Mouse (Mus musculus) limb, embryonic 14.5 days (tissue): ENCODE results near the gene Sertad1. TPM values are rescaled to one million over a fixed set of nuclear protein-coding genes. Genes with fewer than 3 reads are reported as not detected.
A peak's percentile ranks its signal among the peaks of the same experiment; 100 is the strongest.

ENCODE experiments used
- ATAC-seq: fragments of 200-750 bp; cut with Nextera tagmentation; 2 replicates; pipeline ENCODE4 v1.8.0; 2017; ENCODE audit warnings: low read depth, moderate number of reproducible peaks, moderate TSS enrichment; ENCODE audit not compliant: low FRiP score
- DNase-seq: peaks from one replicate; pipeline ENCODE4 v3.0.0-alpha.2; 2015; ENCODE audit warnings: low spot score
- H3K27ac ChIP-seq: fragments of 300-500 bp; sonication (generic); replicated peaks from 2 replicates; pipeline ENCODE4 v1.5.1; 2014; ENCODE audit warnings: low read depth, mild to moderate bottlenecking, low read length, moderate library complexity, mixed read lengths
- H3K27me3 ChIP-seq: fragments of 300-500 bp; sonication (generic); 2 replicates; pipeline ENCODE4 v1.6.1; 2014; ENCODE audit warnings: low read length, mixed read lengths; ENCODE audit not compliant: control insufficient read depth, insufficient read depth
- H3K36me3 ChIP-seq: fragments of 300-500 bp; sonication (generic); 2 replicates; pipeline ENCODE4 v1.6.1; 2014; ENCODE audit warnings: mild to moderate bottlenecking, low read length, moderate library complexity, mixed read lengths; ENCODE audit not compliant: control insufficient read depth, insufficient read depth
- H3K4me1 ChIP-seq: fragments of 300-500 bp; sonication (generic); 2 replicates; pipeline ENCODE4 v1.6.1; 2014; ENCODE audit warnings: antibody characterized with exemption, low read length, mixed read lengths; ENCODE audit not compliant: control insufficient read depth, insufficient read depth
- H3K4me2 ChIP-seq: fragments of 300-500 bp; sonication (generic); replicated peaks from 2 replicates; pipeline ENCODE4 v1.6.1; 2014; ENCODE audit warnings: low read depth, mild to moderate bottlenecking, low read length, moderate library complexity; ENCODE audit not compliant: severe bottlenecking
- H3K4me3 ChIP-seq: fragments of 300-500 bp; sonication (generic); replicated peaks from 2 replicates; pipeline ENCODE4 v1.5.1; 2014; ENCODE audit warnings: low read length
- H3K9ac ChIP-seq: fragments of 300-500 bp; sonication (generic); 2 replicates; pipeline ENCODE4 v1.6.1; 2014; ENCODE audit warnings: mild to moderate bottlenecking, low read depth, low read length, moderate library complexity; ENCODE audit not compliant: severe bottlenecking
- H3K9me3 ChIP-seq: fragments of 300-500 bp; sonication (generic); 2 replicates; pipeline ENCODE4 v1.6.1; 2016; ENCODE audit warnings: low read length; ENCODE audit not compliant: control insufficient read depth
- POLR2A ChIP-seq: fragments of 200-500 bp; IDR thresholded peaks from 2 replicates; pipeline ENCODE4 v1.8.0; 2012; ENCODE audit warnings: inconsistent platforms, mild to moderate bottlenecking, moderate library complexity, borderline replicate concordance; ENCODE audit not compliant: insufficient read depth, insufficient read length; ENCODE audit errors: extremely low read depth
- WGBS: fragments of 180-500 bp; shearing (Covaris S2); extraction: QIAGEN DNeasy Blood & Tissue Kit; methylation state at CpG from one replicate; pipeline ENCODE4 v1.1.7; 2014; 5-methylcytosine and 5-hydroxymethylcytosine counted together
- polyA plus RNA-seq, 2 experiments: library from polyadenylated mRNA; depleted of rRNA in 1 of 2; stranded (reverse) in 1 of 2; unstranded in 1 of 2; fragments of >200 nt; fragmentation: Nextera tagmentation in 1 of 2; extraction: Ambion mirVana in 1 of 2; gene quantifications; 2 replicates each; pipeline versions ENCODE4 v1.2.1 to v1.2.3; 2012 to 2014

The Sertad1 gene
- polyA plus RNA-seq, 2 experiments: 23.3 to 39.4 TPM

GRCm38 (mm10) chr7:27460477-27460876 is 26.2 kb upstream of the Sertad1 start:
- no peaks in the 10 kb centered on the region for H3K27me3 ChIP-seq
- DNase-seq: no peak
- H3K27ac ChIP-seq: no peak overlapping the region
- H3K4me1 ChIP-seq: no peaks in the 10 kb centered on the region
- no peak for ATAC-seq
- no peak overlapping the region for H3K4me2 ChIP-seq
- no peaks in the 10 kb centered on the region for H3K36me3 ChIP-seq
- no peaks in the 10 kb centered on the region for H3K9me3 ChIP-seq
- TF ChIP-seq POLR2A: no peak
- no peak overlapping the region for H3K9ac ChIP-seq
- no peak overlapping the region for H3K4me3 ChIP-seq
- WGBS: 80% methylated on average over 6 of the region's 6 CpGs

- H3K4me2 ChIP-seq: no peak overlapping the region
- H3K27ac ChIP-seq: no peak overlapping the region
- no peaks in the 10 kb centered on the region for H3K36me3 ChIP-seq
- no peaks in the 10 kb centered on the region for H3K9me3 ChIP-seq
- no peak for TF ChIP-seq POLR2A
- H3K4me3 ChIP-seq: no peak overlapping the region
- ATAC-seq (no peak), DNase-seq (no peak)
- H3K27me3 ChIP-seq: no peaks in the 10 kb centered on the region
- 34% methylated on average over 4 of the region's 4 CpGs for whole genome bisulfite sequencing
- H3K4me1 ChIP-seq: peaks cover 4% of the 10 kb centered on the region
- H3K9ac ChIP-seq: no peak overlapping the region
Measured at GRCm38 (mm10) chr7:27467648-27468047, 19.1 kb upstream of the Sertad1 start.

- H3K27me3 ChIP-seq: no peaks in the 10 kb centered on the region
- H3K9ac ChIP-seq: no peak overlapping the region
- no peak overlapping the region for H3K4me3 ChIP-seq
- H3K36me3 ChIP-seq: peaks cover 7% of the 10 kb centered on the region
- H3K4me1 ChIP-seq: peaks cover 10% of the 10 kb centered on the region
- H3K27ac ChIP-seq: no peak overlapping the region
- 89% methylated on average over 11 of the region's 11 CpGs for WGBS
- no peak for TF ChIP-seq POLR2A
- no peak for DNase-seq
- no peak for ATAC-seq
- H3K4me2 ChIP-seq: no peak overlapping the region
- no peaks in the 10 kb centered on the region for H3K9me3 ChIP-seq
Measured at GRCm38 (mm10) chr7:27471390-27472120, 15.2 kb upstream of the Sertad1 start.

- Histone ChIP-seq H3K27me3 (no peaks in the 10 kb centered on the region), H3K9ac (no peak overlapping the region; the same call in 1 of the 2 replicates), H3K4me3 (peak overlapping the region; percentile 67), H3K9me3 (no peaks in the 10 kb centered on the region), H3K36me3 (peaks cover 10% of the 10 kb centered on the region), H3K27ac (peak overlapping the region; percentile 67), H3K4me1 (peaks cover 10% of the 10 kb centered on the region), H3K4me2 (peak overlapping the region; percentile 38)
- DNase-seq: no peak
- no peak for ATAC-seq
- 48% methylated on average over 7 of the region's 7 CpGs for WGBS
- TF ChIP-seq POLR2A: no peak
Measured at GRCm38 (mm10) chr7:27472596-27472995, 14.1 kb upstream of the Sertad1 start.

GRCm38 (mm10) chr7:27473156-27473834 is 13.4 kb upstream of the Sertad1 start, which contains the start of gene Sertad3:
Gene Sertad3 (plus strand): TSS chr7:27473768.
- H3K9me3 ChIP-seq: no peaks in the 10 kb centered on the region
- peak within 1 kb of the TSS; percentile 38 for H3K4me2 ChIP-seq
- H3K27me3 ChIP-seq: no peaks in the 10 kb centered on the region
- 0 out of 2 replicates have a peak, but pooled peaks have one; percentile 12 for TF ChIP-seq POLR2A
- peaks cover 17% of the 10 kb centered on the region for H3K36me3 ChIP-seq
- peak within 1 kb of the TSS; percentile 67 for H3K4me3 ChIP-seq
- WGBS: under 1% methylated on average over 34 of the region's 36 CpGs
- peaks cover 10% of the 10 kb centered on the region for H3K4me1 ChIP-seq
- H3K9ac ChIP-seq: peak within 1 kb of the TSS; percentile 62
- peak within 1 kb of the TSS; percentile 91 for H3K27ac ChIP-seq
- ATAC-seq (peak; percentile 94), DNase-seq (peak; percentile 99)
